Mouse (Mus musculus): ENCODE measurements around the gene Uba52. TPM values are rescaled to one million over a fixed set of nuclear protein-coding genes. Genes with fewer than 3 reads are reported as not detected.

Gene Uba52
- total RNA-seq (2021): 100 to 1,000 TPM; 787 to 802 TPM
- long read RNA-seq, experiment 1, transcript Uba52-201 (4 exons, 541 nt): minor isoform, 96 of 1,000 reads
- long read RNA-seq, experiment 1, transcript Uba52-208 (3 exons, 387 nt): minor isoform, 7 of 1,000 reads
- long read RNA-seq, experiment 1, transcript Uba52-205 (4 exons, 705 nt): minor isoform, 23 of 1,000 reads
- long read RNA-seq, experiment 1, transcript Uba52-203 (4 exons, 711 nt): major isoform, 824 of 1,000 reads
- long read RNA-seq, experiment 1, partial matches to known transcripts: 17 of 1,000 reads
- long read RNA-seq, experiment 1, other reads (novel, unspliced or antisense): 26 of 1,000 reads
- long read RNA-seq, experiment 2, transcript Uba52-205 (4 exons, 705 nt): minor isoform, 31 of 1,190 reads
- long read RNA-seq, experiment 2, transcript Uba52-201 (4 exons, 541 nt): minor isoform, 108 of 1,190 reads
- long read RNA-seq, experiment 2, transcript Uba52-207 (4 exons, 697 nt): minor isoform, 12 of 1,190 reads
- long read RNA-seq, experiment 2, transcript Uba52-203 (4 exons, 711 nt): major isoform, 1,002 of 1,190 reads
- long read RNA-seq, experiment 2, partial matches to known transcripts: 11 of 1,190 reads
- long read RNA-seq, experiment 2, other reads (novel, unspliced or antisense): 16 of 1,190 reads

- DNase-seq: peak; percentile 95 to 96
- intact Hi-C loops (cut with DNase I): no loop called here
Observed at GRCm38 (mm10) chr8:70510228-70510915, at the start of gene Uba52. Gene Uba52, minus strand, starts transcription at chr8:70510801.

GRCm38 (mm10) chr8:70560096-70560495 is 49.5 kb upstream of the Uba52 start:
- DNase-seq: peak in 1 of 2 experiments; percentile 56
- intact Hi-C loops (cut with DNase I): loop anchor here (2.0 kb wide), 1 partner anchor 25 kb away; no protein-coding TSS in a partner anchor

- no peak for DNase-seq
- intact Hi-C loops (cut with DNase I): no loop called here
Observed at GRCm38 (mm10) chr8:70558983-70559382, 48.4 kb upstream of the Uba52 start.

GRCm38 (mm10) chr8:70558334-70558733 is 47.7 kb upstream of the Uba52 start:
- intact Hi-C loops (cut with DNase I): no loop called here
- no peak for DNase-seq

GRCm38 (mm10) chr8:70555079-70555747 is 44.6 kb upstream of the Uba52 start:
- no peak for DNase-seq
- intact Hi-C loops (cut with DNase I): no loop called here

GRCm38 (mm10) chr8:70553740-70554139 is 43.1 kb upstream of the Uba52 start:
- intact Hi-C loops (cut with DNase I): no loop called here
- peak in 1 of 2 experiments; percentile 70 for DNase-seq

- DNase-seq: no peak
- intact Hi-C loops (cut with DNase I): no loop called here
Observed at GRCm38 (mm10) chr8:70552836-70553235, 42.2 kb upstream of the Uba52 start.

- intact Hi-C loops (cut with DNase I): no loop called here
Observed at GRCm38 (mm10) chr8:70551558-70552161, 41.1 kb upstream of the Uba52 start.

GRCm38 (mm10) chr8:70549412-70550184 is 39.0 kb upstream of the Uba52 start:
- no peak for DNase-seq
- intact Hi-C loops (cut with DNase I): loop anchor here (5.0 kb wide), 1 partner anchor 33 kb away; no protein-coding TSS in a partner anchor

More at GRCm38 (mm10) chr8:70551558-70552161, 41.1 kb upstream of the Uba52 start:
- no peak for DNase-seq

- DNase-seq: no peak
- intact Hi-C loops (cut with DNase I): loop anchor here (5.0 kb wide), 1 partner anchor 35 kb away; no protein-coding TSS in a partner anchor
Observed at GRCm38 (mm10) chr8:70547762-70548161, 37.2 kb upstream of the Uba52 start.

GRCm38 (mm10) chr8:70546412-70546811 is 35.8 kb upstream of the Uba52 start:
- DNase-seq: no peak
- intact Hi-C loops (cut with DNase I): loop anchor here (5.0 kb wide), 1 partner anchor 36 kb away; no protein-coding TSS in a partner anchor

GRCm38 (mm10) chr8:70544200-70544687 is 33.6 kb upstream of the Uba52 start:
- intact Hi-C loops (cut with DNase I): no loop called here
- no peak for DNase-seq

GRCm38 (mm10) chr8:70541081-70541480 is 30.5 kb upstream of the Uba52 start:
- intact Hi-C loops (cut with DNase I): no loop called here
- no peak for DNase-seq

GRCm38 (mm10) chr8:70540507-70541071 is 30.0 kb upstream of the Uba52 start:
- intact Hi-C loops (cut with DNase I): no loop called here
- no peak for DNase-seq

- DNase-seq: no peak
- intact Hi-C loops (cut with DNase I): no loop called here
Observed at GRCm38 (mm10) chr8:70540013-70540506, 29.5 kb upstream of the Uba52 start.

- DNase-seq: peak; percentile 99 to 100
- intact Hi-C loops (cut with DNase I): no loop called here
Observed at GRCm38 (mm10) chr8:70539077-70539813, 28.6 kb upstream of the Uba52 start, which contains the start of gene Ell. Gene Ell, plus strand, starts transcription at chr8:70539457.

GRCm38 (mm10) chr8:70538633-70539076 is 28.1 kb upstream of the Uba52 start:
- intact Hi-C loops (cut with DNase I): no loop called here
- peak; percentile 100 for DNase-seq

Measured in gastrocnemius, postnatal 36 days (tissue).